Mouse (Mus musculus): ENCODE results near the gene Wbp2nl.
"Not testable (repeated sequence)": the region's sequence is repeated elsewhere in the genome, so short reads cannot be mapped to it uniquely, and the experiment has no call there.

The Wbp2nl gene

GRCm38 (mm10) chr15:82348258-82348998 lies 49.7 kb downstream of the Wbp2nl start:
- DNase-seq (ENCODE audit: low read depth, low spot score) = no peak

DNA sequence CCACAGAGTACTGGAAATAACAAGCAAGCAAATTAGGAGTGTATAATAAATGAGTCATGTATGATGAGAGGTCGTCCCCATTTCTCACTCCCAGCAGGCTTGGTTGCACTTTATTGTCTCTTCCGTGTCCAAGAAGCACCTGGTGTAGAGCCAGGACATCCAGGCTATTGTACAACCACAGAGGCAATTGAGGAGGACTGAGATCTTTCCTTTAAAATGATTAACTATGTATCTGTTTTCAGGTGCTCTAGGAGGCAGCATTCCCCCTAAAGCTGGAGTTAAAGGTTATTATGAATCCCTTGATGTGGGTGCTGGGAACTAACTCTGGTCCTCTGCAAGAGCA lies 50.2 kb downstream of the Wbp2nl start:
- DNase-seq (ENCODE audit: low read depth, low spot score) = no peak

- DNase-seq (ENCODE audit: low read depth, low spot score) = no peak
Observed at GRCm38 (mm10) chr15:82350349-82350748, 51.6 kb downstream of the Wbp2nl start.

GRCm38 (mm10) chr15:82351480-82351879 lies 52.7 kb downstream of the Wbp2nl start:
- no peak for DNase-seq (ENCODE audit: low read depth, low spot score)

DNA sequence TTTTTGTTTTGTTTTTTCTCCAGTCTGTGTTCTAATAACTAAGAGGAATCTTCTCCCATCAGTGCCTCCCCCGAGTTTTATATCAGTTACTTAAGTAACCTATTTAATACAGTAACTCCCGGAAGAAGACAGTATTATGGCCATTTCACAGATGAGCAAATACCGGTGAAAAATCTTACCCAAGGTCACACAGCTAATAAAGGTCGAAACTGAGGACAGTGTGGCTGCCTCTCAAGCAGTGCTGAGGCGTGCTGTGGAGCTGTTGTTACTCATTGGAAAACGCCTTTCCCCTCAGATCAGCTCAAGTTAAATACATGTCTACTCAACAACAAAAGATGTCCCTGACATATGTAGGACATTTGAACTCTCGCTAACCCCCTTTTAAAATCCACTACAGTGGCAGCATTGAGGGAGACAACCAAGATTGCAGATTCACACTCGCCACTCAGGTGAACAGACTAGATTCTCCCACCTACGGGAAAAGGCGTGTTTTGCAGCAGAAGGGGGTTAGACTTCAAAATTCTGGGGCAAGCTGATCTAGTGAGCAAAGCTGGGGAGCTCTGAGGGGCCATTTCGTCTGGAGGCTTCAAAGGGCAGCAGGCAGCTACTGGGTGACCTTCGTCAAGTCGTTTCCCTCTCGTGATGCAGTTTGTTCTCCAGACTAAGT lies 54.5 kb downstream of the Wbp2nl start:
- no peak for DNase-seq (ENCODE audit: low read depth, low spot score)

DNA sequence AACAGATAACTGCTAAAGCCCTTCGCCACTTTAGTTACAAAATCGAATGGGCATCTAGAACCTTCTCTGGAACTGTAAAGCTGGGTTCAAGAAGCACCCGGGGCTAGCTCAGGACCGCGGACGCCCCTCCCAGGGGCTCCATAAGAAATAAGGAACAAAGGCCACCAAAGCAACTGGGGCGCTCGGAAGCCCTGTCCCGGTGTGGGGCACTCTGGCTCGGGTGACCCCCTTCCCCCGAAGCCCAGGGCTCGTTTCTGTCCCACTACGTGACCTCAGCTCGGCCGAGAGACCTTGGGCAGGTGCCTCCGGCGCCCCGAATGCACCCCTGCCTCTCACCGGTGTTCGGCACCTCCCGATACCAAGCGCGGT lies 55.0 kb downstream of the Wbp2nl start:
- DNase-seq (ENCODE audit: low read depth, low spot score) = no peak

DNA sequence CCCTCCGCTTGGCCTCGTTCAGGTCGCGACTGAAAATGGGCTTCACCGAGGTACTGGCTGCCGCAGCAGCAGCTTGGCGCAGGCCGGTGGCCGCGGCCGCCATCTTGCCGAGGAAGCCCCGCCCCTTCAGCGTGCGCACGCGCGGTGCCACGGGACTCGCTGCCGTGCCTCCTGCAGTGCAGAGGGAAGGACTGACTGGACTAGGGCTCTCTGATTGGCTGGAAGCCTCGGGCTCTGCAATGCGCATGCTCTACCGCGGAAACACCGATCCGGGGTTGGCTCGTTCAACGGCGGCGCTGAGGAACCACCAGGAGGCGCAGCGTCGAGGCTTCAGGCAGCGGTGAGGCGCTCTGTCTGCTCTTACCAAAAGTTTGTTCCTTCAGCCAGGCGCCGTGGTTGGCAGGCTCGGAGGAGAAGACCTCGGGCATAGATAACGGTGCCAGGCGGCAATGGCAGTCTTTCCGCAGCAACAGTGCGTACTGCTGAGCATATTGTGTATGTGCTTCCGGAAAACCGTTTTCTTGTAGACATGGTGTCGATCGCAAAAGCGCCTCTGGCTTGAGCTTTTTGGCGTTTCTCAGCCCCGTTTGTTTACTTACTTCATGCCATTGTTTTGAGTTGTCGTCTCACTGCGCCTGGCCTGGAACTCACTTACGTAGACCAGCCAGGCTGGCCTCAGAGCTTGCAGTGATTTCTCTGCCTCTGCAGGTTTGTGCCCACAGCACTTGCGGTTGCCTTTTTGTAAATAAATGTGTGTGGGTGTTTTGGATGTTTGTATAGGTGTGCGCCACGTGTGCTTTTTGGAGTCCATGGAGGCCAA lies 55.6 kb downstream of the Wbp2nl start, which contains the start of gene Ndufa6:
TSS of gene Ndufa6 (minus strand) at position 197 of the 820 bp plus-strand sequence.
- peak; percentile 94 for DNase-seq (ENCODE audit: low read depth, low spot score)

GRCm38 (mm10) chr15:82358431-82359260 lies 59.9 kb downstream of the Wbp2nl start:
- no peak for DNase-seq (ENCODE audit: low read depth, low spot score)

- DNase-seq (ENCODE audit: low read depth, low spot score) = no peak
Observed at GRCm38 (mm10) chr15:82361459-82362018, 62.8 kb downstream of the Wbp2nl start.

- no peak for DNase-seq (ENCODE audit: low read depth, low spot score)
Observed at GRCm38 (mm10) chr15:82362234-82362633, 63.5 kb downstream of the Wbp2nl start.

- not testable (repeated sequence) for DNase-seq (ENCODE audit: low read depth, low spot score)
Observed at GRCm38 (mm10) chr15:82363801-82364200, 65.0 kb downstream of the Wbp2nl start.

Measured in WW6 (cell line).